Mouse (Mus musculus): ENCODE data around the gene BC005624. TPM values are rescaled to one million over a fixed set of nuclear protein-coding genes. Genes with fewer than 3 reads are reported as not detected.
"Not testable (repeated sequence)": the region's sequence is repeated elsewhere in the genome, so short reads cannot be mapped to it uniquely, and the experiment has no call there.

Gene BC005624
- polyA plus RNA-seq, 1 experiment from 2014 or later = 46.9 TPM

DNA sequence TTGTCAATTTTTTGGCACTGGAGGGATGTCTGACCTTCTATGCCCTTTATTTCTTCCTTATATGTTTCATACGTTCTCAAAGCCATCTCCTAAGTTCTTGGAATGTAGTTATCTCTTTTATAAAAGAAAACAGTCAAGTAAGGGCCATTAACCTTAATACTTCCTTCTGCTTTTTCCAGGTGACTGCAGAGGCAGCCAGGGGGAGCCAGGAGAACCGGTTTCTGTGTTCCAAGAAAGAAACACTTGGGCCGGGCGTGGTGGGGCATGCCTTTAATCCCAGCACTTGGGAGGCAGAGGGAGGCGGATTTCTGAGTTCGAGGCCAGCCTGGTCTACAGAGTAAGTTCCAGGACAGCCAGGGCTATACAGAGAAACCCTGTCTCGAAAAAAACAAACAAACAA, 39.9 kb downstream of the BC005624 start:
- H3K27ac ChIP-seq (ENCODE audit: low read length); ATAC-seq (ENCODE audit: insufficient number of reproducible peaks, insufficient read depth, low FRiP score, low read depth); H3K9me3 ChIP-seq (ENCODE audit: control insufficient read depth, low read depth, low read length); H3K36me3 ChIP-seq (ENCODE audit: control insufficient read depth, insufficient read depth, low read length); H3K4me1 ChIP-seq (ENCODE audit: control insufficient read depth, insufficient read depth, low read length); H3K27me3 ChIP-seq (ENCODE audit: control insufficient read depth, insufficient read depth, low read length); H3K4me2 ChIP-seq (replicated peaks; ENCODE audit: low read depth, low read length); H3K4me3 ChIP-seq (ENCODE audit: low read depth, low read length); H3K9ac ChIP-seq (replicated peaks; ENCODE audit: low read depth, low read length): not testable (repeated sequence)
- WGBS = 44% methylated on average over 7 of the region's 7 CpGs

- H3K4me3 ChIP-seq (ENCODE audit: low read depth, low read length) = no peak overlapping the region
- H3K27ac ChIP-seq (ENCODE audit: low read length) = no peak overlapping the region
- ATAC-seq (ENCODE audit: insufficient number of reproducible peaks, insufficient read depth, low FRiP score, low read depth) = no peak
- 76% methylated on average over 5 of the region's 5 CpGs for WGBS
- no peaks in the 10 kb centered on the region for H3K27me3 ChIP-seq (ENCODE audit: control insufficient read depth, insufficient read depth, low read length)
- no peak overlapping the region for H3K9ac ChIP-seq (replicated peaks; ENCODE audit: low read depth, low read length)
- no peaks in the 10 kb centered on the region for H3K4me1 ChIP-seq (ENCODE audit: control insufficient read depth, insufficient read depth, low read length)
- H3K36me3 ChIP-seq (ENCODE audit: control insufficient read depth, insufficient read depth, low read length) = no peaks in the 10 kb centered on the region
- no peak overlapping the region for H3K4me2 ChIP-seq (replicated peaks; ENCODE audit: low read depth, low read length)
- H3K9me3 ChIP-seq (ENCODE audit: control insufficient read depth, low read depth, low read length) = no peaks in the 10 kb centered on the region
These were observed 40.4 kb downstream of the BC005624 start for GRCm38 (mm10) chr2:30941586-30941985.

- no peak overlapping the region for H3K9ac ChIP-seq (replicated peaks; ENCODE audit: low read depth, low read length)
- H3K27me3 ChIP-seq (ENCODE audit: control insufficient read depth, insufficient read depth, low read length) = no peaks in the 10 kb centered on the region
- WGBS = 36% methylated on average over 4 of the region's 4 CpGs
- no peak overlapping the region for H3K27ac ChIP-seq (ENCODE audit: low read length)
- no peak overlapping the region for H3K4me3 ChIP-seq (ENCODE audit: low read depth, low read length)
- no peaks in the 10 kb centered on the region for H3K36me3 ChIP-seq (ENCODE audit: control insufficient read depth, insufficient read depth, low read length)
- no peak overlapping the region for H3K4me2 ChIP-seq (replicated peaks; ENCODE audit: low read depth, low read length)
- H3K4me1 ChIP-seq (ENCODE audit: control insufficient read depth, insufficient read depth, low read length) = no peaks in the 10 kb centered on the region
- H3K9me3 ChIP-seq (ENCODE audit: control insufficient read depth, low read depth, low read length) = no peaks in the 10 kb centered on the region
- no peak for ATAC-seq (ENCODE audit: insufficient number of reproducible peaks, insufficient read depth, low FRiP score, low read depth)
These were observed 43.4 kb downstream of the BC005624 start for GRCm38 (mm10) chr2:30938574-30938991.

- ATAC-seq (ENCODE audit: insufficient number of reproducible peaks, insufficient read depth, low FRiP score, low read depth) = no peak
- Histone ChIP-seq H3K36me3 (ENCODE audit: control insufficient read depth, insufficient read depth, low read length) (no peaks in the 10 kb centered on the region), H3K4me2 (replicated peaks; ENCODE audit: low read depth, low read length) (no peak overlapping the region), H3K27me3 (ENCODE audit: control insufficient read depth, insufficient read depth, low read length) (no peaks in the 10 kb centered on the region), H3K9me3 (ENCODE audit: control insufficient read depth, low read depth, low read length) (no peaks in the 10 kb centered on the region), H3K9ac (replicated peaks; ENCODE audit: low read depth, low read length) (no peak overlapping the region), H3K27ac (ENCODE audit: low read length) (no peak overlapping the region), H3K4me3 (ENCODE audit: low read depth, low read length) (no peak overlapping the region), H3K4me1 (ENCODE audit: control insufficient read depth, insufficient read depth, low read length) (no peaks in the 10 kb centered on the region)
- 75% methylated on average over 8 of the region's 8 CpGs for WGBS
These were observed 44.3 kb downstream of the BC005624 start for GRCm38 (mm10) chr2:30937731-30938130.

- 76% methylated on average over 3 of the region's 3 CpGs for WGBS
- Histone ChIP-seq H3K4me2 (replicated peaks; ENCODE audit: low read depth, low read length) (no peak overlapping the region), H3K9ac (replicated peaks; ENCODE audit: low read depth, low read length) (no peak overlapping the region)
These were observed 45.2 kb downstream of the BC005624 start for GRCm38 (mm10) chr2:30936808-30937207.

GRCm38 (mm10) chr2:30933917-30934450, 48.0 kb downstream of the BC005624 start:
- Histone ChIP-seq H3K27me3 (ENCODE audit: control insufficient read depth, insufficient read depth, low read length) (no peaks in the 10 kb centered on the region), H3K4me2 (replicated peaks; ENCODE audit: low read depth, low read length) (no peak overlapping the region), H3K9ac (replicated peaks; ENCODE audit: low read depth, low read length) (no peak overlapping the region), H3K27ac (ENCODE audit: low read length) (no peak overlapping the region), H3K4me3 (ENCODE audit: low read depth, low read length) (no peak overlapping the region), H3K4me1 (ENCODE audit: control insufficient read depth, insufficient read depth, low read length) (no peaks in the 10 kb centered on the region; the same call in 1 of the 2 replicates), H3K9me3 (ENCODE audit: control insufficient read depth, low read depth, low read length) (no peaks in the 10 kb centered on the region), H3K36me3 (ENCODE audit: control insufficient read depth, insufficient read depth, low read length) (no peaks in the 10 kb centered on the region)
- WGBS = 18% methylated on average over 7 of the region's 7 CpGs
- no peak for ATAC-seq (ENCODE audit: insufficient number of reproducible peaks, insufficient read depth, low FRiP score, low read depth)

More at GRCm38 (mm10) chr2:30936808-30937207, 45.2 kb downstream of the BC005624 start:
- Histone ChIP-seq H3K36me3 (ENCODE audit: control insufficient read depth, insufficient read depth, low read length) (no peaks in the 10 kb centered on the region), H3K27me3 (ENCODE audit: control insufficient read depth, insufficient read depth, low read length) (no peaks in the 10 kb centered on the region), H3K27ac (ENCODE audit: low read length) (no peak overlapping the region), H3K9me3 (ENCODE audit: control insufficient read depth, low read depth, low read length) (no peaks in the 10 kb centered on the region), H3K4me3 (ENCODE audit: low read depth, low read length) (no peak overlapping the region), H3K4me1 (ENCODE audit: control insufficient read depth, insufficient read depth, low read length) (no peaks in the 10 kb centered on the region)
- no peak for ATAC-seq (ENCODE audit: insufficient number of reproducible peaks, insufficient read depth, low FRiP score, low read depth)

DNA sequence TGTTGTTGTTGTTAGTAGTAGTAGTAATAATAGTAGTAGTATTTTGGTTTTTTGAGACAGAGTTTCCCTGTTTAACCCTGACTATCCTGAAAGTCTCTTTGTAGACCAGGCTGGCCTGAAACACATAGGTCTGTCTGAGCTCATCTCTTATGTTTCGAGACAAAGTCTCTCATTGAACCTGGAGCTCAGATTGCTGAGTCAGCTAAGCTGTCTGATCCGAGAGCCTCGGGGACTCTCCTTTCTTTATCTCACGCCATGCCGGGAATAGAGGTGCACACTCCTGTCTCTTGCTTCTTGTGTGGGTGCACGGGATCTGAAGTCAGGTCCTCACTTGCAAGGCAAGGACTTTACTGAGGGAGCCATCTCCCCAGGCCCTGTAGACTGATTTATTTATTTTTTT, 49.0 kb downstream of the BC005624 start:
- Histone ChIP-seq H3K9ac (replicated peaks; ENCODE audit: low read depth, low read length) (no peak overlapping the region), H3K27ac (ENCODE audit: low read length) (no peak overlapping the region), H3K4me1 (ENCODE audit: control insufficient read depth, insufficient read depth, low read length) (peaks cover 5% of the 10 kb centered on the region; the same call in 1 of the 2 replicates), H3K27me3 (ENCODE audit: control insufficient read depth, insufficient read depth, low read length) (no peaks in the 10 kb centered on the region), H3K9me3 (ENCODE audit: control insufficient read depth, low read depth, low read length) (no peaks in the 10 kb centered on the region), H3K4me3 (ENCODE audit: low read depth, low read length) (no peak overlapping the region), H3K36me3 (ENCODE audit: control insufficient read depth, insufficient read depth, low read length) (no peaks in the 10 kb centered on the region), H3K4me2 (replicated peaks; ENCODE audit: low read depth, low read length) (no peak overlapping the region)
- 60% methylated on average over 6 of the region's 6 CpGs for WGBS
- no peak for ATAC-seq (ENCODE audit: insufficient number of reproducible peaks, insufficient read depth, low FRiP score, low read depth)

DNA sequence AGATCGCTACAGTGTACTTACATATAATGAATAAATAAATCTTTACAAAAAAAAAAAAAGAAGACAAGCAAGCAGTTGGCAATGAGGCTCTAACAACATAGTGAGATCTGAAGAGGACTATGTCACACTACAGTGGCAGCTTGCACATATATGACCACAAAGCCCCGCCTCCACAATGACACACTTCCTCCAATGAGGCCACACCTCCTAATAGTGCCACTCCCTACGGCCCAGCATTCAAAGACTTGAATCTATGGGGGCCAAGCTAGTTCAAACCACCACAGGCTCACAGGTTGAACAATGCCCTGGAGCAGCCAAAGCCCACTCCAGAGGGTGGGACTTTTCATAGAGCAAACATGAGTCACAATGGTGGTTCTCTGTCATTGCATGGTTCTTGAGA, 50.1 kb downstream of the BC005624 start:
- no peak overlapping the region for H3K4me2 ChIP-seq (replicated peaks; ENCODE audit: low read depth, low read length)
- no peak for ATAC-seq (ENCODE audit: insufficient number of reproducible peaks, insufficient read depth, low FRiP score, low read depth)
- H3K36me3 ChIP-seq (ENCODE audit: control insufficient read depth, insufficient read depth, low read length) = no peaks in the 10 kb centered on the region
- no peaks in the 10 kb centered on the region for H3K27me3 ChIP-seq (ENCODE audit: control insufficient read depth, insufficient read depth, low read length)
- H3K4me3 ChIP-seq (ENCODE audit: low read depth, low read length) = no peak overlapping the region
- no peaks in the 10 kb centered on the region for H3K9me3 ChIP-seq (ENCODE audit: control insufficient read depth, low read depth, low read length)
- no peak overlapping the region for H3K27ac ChIP-seq (ENCODE audit: low read length)
- 69% methylated on average over 3 of the region's 3 CpGs for WGBS
- peaks cover 10% of the 10 kb centered on the region; the same call in 1 of the 2 replicates for H3K4me1 ChIP-seq (ENCODE audit: control insufficient read depth, insufficient read depth, low read length)
- H3K9ac ChIP-seq (replicated peaks; ENCODE audit: low read depth, low read length) = no peak overlapping the region

DNA sequence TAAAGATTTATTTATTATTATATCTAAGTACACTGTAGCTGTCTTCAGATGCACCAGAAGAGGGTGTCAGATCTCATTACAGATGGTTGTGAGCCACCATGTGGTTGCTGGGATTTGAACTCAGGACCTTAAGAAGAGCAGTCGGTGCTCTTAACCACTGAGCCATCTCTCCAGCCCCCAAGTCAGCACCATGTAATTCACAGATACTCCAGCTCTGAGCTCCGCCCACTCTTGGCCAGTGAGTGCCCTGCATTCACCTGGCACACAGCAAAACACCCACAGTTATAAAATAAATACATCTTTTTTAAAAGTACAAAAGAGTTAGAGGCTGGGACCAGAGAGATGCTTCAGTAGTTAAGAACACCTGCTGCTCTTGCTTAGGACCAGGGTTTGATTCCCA, 51.2 kb downstream of the BC005624 start:
- not testable (repeated sequence) for H3K27ac ChIP-seq (ENCODE audit: low read length); H3K27me3 ChIP-seq (ENCODE audit: control insufficient read depth, insufficient read depth, low read length); H3K4me3 ChIP-seq (ENCODE audit: low read depth, low read length); H3K9ac ChIP-seq (replicated peaks; ENCODE audit: low read depth, low read length); H3K36me3 ChIP-seq (ENCODE audit: control insufficient read depth, insufficient read depth, low read length); ATAC-seq (ENCODE audit: insufficient number of reproducible peaks, insufficient read depth, low FRiP score, low read depth); H3K4me2 ChIP-seq (replicated peaks; ENCODE audit: low read depth, low read length); H3K9me3 ChIP-seq (ENCODE audit: control insufficient read depth, low read depth, low read length)
- H3K4me1 ChIP-seq (ENCODE audit: control insufficient read depth, insufficient read depth, low read length) = peaks cover 15% of the 10 kb centered on the region; the same call in 1 of the 2 replicates
- WGBS = 85% methylated on average over 2 of the region's 2 CpGs
